Mouse (Mus musculus) kidney, postnatal 10 days (tissue): ENCODE measurements around the gene Ttyh3.
A peak's percentile ranks its signal among the peaks of the same experiment; 100 is the strongest.

Source experiments
- DNase-seq: peaks from one replicate; pipeline ENCODE4 v3.0.0; 2021; ENCODE audit warnings: mixed read lengths

Ttyh3 gene

DNA sequence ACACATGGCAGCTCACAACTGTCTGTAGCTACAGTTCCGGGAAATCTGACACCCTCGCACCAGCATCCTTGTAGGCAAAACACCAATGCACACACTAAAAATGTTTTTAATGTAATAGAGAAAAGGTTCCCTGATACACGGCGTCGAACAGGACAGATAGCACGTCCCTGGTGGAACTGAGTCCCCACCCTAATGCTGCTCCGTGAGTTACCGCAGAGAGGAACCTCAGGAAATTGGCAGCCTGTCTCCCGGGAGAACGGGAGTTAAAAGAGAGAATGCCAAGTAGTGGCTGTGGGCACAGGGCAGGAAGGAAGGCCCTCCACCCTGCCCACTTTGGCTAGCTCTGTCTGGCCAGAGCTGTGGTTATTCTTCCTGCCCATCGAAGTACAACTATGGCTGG lies 2.4 kb upstream of the Ttyh3 start:
- no peak for DNase-seq

DNA sequence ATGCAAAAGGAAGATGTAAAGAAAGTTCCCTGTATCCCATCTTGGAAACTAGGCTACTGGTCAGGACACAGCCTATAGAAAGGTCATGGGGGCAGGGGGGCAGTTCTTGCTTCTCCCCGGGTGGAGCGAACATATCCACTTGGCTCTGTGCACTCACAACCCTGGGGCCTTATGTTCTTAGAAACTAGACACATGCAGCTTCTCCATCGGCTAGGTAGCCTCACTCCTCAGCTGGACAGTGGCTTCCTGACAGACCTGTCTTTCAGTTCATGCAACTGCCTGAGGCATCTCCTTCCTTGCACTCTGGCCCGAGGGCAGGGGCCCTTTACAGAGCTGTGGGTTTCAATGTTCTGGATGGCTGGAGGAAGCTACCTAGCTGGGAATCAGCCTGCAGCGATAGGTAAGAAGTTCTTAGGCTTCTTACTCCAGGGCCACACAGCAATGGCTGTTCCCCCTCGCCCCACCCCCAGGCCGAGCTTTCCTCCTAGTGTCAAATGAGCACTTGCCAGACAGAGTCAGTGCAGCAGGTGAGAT lies 1.1 kb upstream of the Ttyh3 start:
- no peak for DNase-seq

DNA sequence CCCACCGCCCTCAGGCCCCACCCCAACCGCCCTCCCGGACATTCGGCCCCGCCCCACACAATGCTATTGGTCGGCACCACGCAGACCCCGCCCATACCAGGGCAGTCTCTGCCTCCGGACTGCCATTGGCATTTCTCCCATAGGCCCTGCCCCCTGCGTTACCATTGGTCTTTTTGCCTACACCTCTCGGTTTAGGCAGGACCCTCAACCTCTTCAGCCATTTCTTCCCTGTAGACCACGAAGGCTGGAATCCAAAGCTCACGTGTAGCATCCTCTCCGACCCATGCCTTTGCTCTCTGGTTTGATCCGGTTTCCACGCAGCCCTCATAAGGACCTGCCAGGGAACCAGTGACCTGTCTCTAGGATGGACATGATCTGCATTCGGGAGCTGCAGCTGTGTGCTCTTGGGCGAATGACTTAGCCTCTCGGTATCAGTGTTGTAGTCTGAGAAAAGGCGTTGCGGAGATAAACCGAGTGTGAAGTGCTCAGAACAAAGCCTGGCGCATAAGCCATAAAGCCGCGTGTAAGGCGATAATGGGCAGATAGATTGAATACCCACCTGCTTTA lies 353 bp upstream of the Ttyh3 start:
- DNase-seq, result peak; percentile 99

DNA sequence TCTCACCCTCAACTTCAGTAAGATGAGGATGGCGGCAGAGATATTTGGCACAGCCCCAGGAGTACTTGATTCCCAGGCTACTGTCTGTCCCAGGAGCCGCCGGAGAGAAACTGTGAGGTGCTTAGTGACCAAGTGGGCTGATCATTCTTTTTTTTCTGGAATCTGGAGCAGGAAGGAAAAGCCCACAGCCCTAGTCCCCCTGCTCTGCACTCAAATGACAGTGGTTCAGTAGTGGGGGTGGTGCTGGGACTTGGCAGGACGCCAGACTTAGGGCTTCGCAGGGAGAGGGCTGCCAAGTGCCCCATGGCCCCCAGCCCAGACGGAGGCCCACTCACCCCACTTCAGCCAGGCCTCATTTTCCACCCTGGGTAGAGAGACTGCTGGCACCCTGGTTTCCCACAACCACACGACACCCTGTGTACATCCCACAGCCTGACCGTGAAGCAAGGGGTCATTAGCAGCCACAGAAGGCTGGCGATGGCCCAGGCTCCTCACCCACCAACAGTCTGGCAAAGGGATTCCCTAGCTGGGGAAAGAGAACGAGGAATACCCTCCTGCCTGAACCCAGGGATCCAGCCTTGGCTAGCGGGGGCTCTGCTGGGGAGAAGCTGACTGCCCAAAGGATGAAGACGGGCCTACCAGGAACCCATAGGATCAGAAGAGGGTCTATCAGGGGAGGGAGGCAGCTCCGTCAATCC lies 861 bp downstream of the Ttyh3 start:
- peak; percentile 82 for DNase-seq

DNA sequence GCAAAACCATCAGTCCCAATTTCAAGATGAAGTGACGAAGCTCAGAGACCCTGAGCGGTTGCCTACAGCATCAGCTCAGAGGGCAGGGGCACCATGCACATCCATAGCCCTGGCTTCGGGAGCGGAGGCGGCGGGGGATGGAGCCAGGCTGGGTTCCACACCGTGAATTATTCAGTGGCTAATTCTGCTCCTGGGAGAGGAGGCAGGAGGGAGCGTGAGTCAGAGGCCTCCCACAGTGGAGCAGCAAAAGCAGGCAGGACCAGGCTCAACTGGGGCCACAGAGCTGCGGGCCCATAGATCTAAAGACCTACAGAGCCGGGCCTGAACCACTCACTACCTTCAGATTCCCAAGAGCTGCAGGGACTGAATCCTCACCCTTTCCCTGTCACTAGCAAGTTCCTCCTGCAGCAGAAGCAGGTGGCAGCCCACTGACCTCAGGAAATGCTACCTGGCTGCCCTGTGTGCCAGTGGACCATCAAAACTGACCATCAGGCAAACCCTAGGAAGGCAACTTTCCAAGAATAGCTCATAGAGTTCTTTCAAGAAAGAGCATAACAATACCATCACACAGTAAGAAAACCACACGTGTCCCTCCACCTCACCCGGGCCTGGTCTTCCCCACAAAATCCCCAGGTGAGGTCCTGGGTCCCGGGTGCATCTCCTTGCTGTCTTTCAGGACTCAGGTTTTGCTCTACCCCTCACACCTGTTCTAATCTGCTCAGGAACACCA lies 1.6 kb downstream of the Ttyh3 start:
- peak; percentile 29 for DNase-seq

DNA sequence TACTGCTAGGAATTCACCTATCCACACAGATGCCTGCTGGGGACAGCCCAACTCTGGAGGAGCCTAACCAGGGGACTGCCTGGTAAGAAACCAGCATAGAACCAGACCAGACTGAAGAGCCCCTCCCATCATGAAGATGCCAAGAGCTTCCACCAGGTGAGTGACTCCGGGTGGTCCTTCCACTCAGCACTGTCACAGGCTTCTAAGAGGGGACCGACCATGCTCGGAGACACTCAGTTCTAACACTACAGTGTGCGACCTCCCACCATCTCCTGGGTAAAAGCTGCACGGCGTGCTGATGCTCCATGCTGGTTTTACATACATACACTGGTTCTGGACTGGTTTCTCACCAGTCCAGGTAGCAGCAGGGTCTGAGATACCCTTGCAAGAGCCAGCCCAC lies 2.7 kb downstream of the Ttyh3 start:
- DNase-seq, result no peak

DNA sequence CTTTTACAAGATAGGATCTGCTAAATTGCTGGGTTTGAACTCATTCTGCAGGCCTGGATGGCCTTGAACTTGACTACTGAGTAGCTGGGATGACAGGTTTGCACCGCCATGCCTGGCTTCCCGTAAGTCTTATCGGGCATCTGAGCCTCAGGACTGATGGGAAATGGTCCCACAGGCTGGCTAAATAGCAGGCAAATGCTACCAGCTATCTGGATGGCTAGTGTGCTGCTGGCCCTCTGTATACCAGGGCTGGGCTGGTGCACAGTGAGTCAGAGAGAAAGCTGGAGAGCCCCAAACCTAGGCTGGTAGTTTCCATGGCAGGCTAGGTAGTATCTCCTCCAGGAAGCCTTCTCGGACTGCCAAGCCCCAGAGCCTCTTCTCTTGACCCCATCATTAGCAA lies 3.4 kb downstream of the Ttyh3 start:
- no peak for DNase-seq

DNA sequence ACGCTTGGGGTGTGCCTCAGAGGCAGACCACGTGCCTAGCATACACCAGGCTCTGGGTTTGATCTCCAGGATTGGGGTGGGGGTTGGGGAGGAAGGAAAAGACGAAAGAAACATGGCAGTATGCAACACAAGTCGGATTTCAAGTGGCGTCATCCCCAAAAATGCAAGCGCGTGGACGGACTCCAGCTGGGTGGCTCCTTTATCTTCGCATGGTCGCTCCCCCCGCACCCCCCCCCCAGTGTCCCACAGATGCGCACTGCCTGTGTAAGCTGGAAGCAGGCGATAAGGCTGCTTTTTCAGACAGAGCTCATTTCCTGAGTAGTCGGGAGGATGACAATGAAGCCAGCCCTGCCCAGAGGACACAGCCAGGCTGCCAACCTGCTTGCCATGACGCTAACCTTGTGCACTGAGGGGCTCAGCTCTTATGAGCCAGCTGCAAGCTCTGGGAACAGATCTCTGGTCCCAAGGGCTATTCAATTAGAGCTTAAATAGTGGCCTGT lies 4.1 kb downstream of the Ttyh3 start:
- DNase-seq, result peak; percentile 70

DNA sequence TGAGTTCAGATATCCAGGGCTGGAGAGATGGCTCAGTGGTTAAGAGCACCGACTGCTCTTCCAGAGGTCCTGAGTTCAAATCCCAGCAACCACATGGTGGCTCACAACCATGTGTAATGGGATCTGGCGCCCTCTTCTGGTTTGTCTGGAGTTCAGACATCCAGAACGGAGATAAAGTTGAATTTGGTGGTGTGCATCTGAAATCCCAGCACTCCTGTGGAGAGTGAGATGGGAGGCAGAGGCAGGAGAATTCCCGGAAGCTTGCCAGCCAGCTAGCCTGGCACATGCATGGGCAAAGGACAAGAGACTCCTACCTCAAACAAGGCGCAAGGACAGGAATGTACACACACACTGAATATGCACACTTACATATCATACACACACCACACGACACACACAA lies 4.6 kb downstream of the Ttyh3 start:
- peak; percentile 46 for DNase-seq

DNA sequence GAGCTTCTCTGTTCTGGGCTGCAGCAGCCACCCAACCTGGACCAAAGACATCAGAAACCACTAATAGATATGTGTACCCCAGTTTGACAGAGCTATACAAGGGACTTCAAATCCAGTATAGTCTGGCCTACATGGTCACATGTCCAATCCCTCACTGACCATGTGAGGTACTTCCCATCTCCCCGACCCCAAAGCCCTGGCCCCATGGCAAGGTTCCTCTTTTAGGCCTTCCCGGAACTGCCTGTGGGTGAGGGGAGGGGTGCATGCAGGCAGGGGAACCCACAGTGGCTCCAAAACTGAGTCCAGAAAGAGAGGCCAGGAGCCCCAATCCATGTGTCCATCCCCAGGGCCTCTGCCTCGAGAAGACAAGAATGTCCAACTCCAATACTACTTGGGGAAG lies 6.8 kb downstream of the Ttyh3 start:
- DNase-seq, result peak; percentile 37

DNA sequence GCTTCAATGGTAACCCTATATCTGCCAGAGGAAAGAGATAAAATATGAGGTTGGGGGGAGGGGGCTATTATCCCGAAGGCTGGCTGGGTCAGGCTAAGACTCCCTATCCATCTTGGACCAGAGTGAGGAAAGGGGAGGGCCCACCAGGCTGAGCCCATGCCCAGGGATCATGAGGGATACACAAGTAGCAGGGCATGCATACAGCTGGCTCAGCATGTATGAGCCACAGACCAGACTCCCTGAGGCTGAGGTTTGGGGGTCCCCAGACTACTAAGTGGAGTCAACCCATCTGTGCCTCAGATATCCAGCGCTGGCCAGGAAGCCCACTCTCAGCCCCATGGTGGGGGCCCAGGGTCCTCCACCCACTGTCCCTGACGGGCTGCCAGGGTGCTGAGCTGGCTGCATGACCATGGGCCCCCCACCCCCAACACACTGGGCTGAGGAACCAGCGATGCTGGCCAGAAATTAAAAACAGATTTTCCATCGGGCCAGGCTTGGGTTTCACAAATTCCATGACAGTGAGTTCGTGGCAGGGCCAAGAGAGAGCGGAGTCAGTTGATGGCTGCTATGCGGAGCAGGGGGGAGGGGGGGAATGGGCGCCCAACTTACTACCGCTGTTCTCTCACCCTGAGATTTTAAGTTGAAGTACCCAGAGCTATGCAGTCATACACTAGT lies 7.4 kb downstream of the Ttyh3 start:
- peak; percentile 56 for DNase-seq

DNA sequence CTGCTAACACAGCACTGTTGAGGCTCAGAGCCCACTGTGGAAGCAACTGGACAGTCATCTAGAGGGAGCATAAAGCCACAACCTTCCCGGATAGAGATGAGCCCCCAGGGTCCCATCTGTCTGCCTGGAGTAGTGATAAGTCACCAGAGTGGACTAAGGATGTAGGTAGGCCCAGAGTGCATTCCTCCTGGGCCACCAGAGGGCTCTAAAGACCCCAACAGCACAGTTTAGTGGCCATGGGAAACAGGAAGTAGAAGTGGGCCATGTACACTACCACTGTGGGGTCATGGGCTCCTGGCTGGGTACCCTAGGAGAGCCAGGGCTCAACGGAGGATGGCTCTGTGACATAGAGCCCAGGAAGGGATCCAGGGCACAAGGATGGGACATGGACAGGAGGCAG lies 8.0 kb downstream of the Ttyh3 start:
- DNase-seq, result no peak

DNA sequence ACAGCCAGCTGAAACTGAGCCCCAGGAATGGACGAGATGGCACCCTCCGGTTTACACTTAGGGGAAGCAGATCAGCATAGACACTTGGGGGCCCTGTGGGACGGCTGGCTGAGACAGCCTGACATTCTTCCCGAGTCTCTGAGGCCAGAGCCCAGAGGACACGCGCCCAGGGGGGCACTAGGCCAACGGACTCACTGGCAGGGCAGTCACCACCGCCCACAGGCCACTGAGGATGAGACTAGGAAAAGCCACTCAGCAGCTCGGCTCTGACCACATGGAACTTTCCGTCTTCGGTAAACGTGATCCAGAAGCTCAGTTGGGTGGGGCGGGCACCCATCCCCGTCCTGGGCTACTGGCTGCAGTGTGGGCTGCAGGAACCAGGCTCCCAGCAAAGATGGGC lies 9.0 kb downstream of the Ttyh3 start:
- DNase-seq, result peak; percentile 37

DNA sequence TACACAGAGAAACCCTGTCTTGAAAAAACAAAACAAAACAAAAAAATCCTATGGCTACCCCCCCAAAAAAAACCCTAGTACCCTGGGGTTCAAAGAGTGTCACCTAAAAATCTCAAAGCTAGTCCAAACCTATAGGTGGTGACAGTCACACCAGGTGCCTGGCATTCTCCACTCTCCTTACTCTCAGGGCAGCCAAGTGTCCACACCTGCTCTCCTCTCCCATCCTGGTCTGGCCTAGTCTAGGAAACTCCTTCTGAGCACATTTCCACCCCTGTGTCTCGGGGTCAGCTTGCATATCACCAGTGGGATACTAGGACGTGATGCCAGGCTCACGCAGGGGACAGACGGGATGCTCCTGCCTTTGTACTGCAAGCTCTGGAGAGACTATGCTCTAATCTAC lies 9.5 kb downstream of the Ttyh3 start:
- no peak for DNase-seq

DNA sequence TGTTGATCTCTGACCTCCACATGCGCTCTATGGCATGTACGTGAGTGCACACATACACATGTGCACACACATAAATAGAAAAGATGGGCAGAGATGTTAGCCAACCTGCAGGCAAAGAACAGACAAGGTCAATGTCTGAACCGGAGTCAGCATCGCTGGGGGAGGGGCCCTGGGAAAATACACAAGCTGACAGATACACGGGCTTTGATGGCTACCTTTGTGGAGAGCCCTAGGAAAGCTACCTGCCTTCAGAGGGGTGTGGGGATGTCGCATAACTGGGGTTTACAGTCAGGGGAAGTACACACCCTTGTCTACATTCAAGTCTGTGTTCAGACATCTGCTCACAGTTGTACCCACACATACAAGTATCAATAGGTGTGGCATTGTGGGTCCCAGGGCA lies 10.3 kb downstream of the Ttyh3 start:
- no peak for DNase-seq

DNA sequence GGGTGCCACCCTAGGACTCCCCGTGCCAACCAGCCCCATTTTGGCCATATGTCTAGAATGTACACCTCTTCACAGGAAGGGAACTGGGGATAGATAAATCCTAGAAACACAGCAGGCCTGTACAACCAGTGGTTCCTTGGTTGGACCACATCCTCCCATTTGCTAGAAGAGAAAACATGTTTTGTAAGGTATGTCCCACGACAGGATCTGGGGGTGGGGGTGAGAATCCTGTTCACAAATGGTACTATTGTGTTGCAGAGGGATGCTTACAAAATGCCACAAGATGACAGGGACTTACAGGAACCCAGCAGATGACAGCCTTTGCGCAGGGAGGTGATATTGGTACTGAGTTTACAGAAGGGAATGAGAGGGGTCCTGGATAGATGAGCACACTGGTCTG lies 10.8 kb downstream of the Ttyh3 start:
- DNase-seq, result no peak

DNA sequence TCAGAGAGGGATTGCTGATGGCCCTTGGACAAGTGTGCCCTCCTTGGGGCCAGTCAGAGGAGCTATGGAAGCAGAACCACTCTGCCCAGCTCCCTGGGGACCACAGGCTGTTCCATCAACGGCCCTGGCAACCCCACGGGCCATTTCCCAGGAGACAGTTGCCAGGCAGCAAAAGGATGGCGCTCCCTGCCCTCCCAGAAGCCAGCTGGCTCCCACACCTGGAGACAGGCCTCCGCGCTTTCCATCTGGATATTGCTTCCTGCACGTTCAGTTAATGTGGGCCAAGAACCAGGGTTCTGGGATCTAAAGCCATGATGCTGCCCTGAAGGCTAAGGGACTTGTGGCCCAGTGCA lies 11.8 kb downstream of the Ttyh3 start:
- peak; percentile 34 for DNase-seq

DNA sequence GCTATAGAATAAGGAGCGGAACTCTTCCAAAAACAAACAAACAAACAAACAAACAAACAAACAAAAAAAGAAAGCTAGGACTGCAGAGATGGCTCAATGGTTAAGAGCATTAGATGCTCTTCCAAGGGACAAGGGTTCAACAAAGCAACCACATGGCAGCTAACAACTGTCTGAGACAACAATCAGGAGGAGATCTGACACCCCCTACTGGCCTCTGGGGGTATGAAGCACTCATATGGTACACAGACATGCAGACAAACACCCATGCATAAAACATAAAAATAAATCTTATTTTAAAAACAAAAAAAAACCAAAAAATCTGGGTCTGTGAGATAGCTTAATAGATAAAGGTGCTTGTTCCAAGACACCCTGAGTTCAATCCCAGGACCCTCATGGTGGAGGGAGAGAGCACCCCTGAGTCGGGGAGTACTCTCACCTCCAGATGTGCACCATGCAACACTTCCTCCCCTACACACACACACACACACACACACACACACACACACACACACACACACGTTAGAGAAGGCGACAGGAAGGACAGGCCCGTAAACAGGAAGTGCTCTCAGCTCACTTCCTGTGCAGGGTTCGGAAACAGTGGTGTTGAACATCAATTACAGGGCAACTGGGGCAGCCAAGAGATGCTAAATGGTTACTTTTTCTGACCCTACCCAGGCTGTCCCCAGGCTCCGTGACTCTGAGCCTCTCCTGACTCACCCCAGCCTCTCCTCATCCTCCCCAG lies 12.3 kb downstream of the Ttyh3 start:
- peak; percentile 50 for DNase-seq

DNA sequence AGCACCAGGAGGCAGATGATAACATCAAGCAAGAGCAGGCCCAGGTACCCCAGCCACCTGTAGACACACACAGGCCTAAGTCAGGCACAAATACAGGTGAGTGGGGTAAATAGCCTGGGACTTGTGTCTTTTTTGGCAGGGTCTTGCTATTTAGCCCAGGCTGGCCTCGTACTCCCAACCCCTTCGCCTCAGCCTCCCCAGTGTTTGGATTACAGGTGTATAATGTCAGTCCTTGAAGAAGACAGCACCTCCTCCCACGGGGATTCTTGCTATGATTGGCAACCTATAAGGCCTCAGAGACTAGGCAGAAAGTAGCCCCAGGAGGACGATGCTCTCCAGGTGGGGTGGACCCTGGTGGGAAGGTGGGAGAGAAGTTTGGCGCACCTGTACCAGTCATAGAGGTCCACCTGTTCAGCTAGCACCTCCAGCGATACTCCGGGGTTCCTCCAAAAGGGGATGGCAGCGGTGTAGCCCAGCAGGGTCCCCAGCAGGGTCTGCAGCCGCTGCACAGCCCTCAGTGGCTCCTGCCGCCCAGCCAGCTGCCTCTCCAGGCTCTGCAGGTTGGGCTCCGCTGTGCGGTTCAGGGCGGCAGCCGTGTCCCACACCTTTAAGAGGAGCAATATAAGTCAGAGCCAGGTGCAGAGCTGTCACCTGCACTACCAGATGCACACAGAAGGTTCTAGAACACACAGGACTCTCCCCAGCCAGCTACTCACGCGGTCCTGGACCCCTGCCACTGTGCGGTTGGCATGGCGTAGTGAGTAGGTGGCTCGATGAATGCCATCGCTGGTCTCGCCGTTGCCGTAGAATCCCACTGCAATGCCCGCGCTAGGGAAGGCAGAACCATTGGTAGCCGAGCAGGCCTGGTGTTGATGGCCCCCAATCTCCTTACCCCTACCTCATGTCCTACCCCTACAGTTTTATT lies 13.8 kb downstream of the Ttyh3 start:
- no peak for DNase-seq

DNA sequence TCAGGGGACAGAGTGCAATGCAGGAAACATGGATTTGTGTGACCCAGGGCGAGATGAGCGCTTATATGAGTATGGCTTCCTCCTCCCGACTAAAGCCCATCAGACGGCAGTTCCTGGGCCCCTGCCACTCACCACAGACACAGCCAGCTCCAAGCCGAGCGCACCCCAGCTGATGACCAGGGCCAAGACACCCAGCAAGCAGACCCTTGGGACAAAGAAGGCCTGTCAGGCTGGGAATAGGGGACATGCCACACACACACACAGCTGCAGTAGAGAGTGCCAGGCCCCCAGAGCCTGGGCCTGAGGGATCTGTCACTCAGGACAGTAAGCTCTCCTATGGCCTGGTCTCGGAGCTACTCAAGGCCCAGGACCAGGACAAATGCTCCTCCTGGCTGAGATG lies 15.4 kb downstream of the Ttyh3 start:
- no peak for DNase-seq

DNA sequence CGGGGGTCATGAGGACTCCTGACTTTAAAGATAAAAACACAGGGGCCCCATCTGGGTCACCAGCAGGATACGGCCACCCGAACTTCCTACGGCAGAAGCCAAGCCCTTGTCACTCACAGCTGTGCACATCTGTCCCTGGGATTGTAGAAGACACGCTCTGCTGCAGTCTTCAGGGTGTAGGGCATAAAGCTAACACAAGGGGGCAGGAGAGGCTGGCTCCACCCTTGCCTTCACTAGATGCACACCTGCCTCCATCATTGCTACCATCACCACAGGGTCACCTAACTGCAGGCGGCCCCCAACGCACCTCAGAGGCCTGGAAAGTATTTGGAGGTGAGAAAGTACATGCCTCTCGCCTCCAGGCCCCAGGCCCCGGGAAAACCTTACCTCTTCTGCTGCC lies 19.8 kb downstream of the Ttyh3 start:
- peak; percentile 39 for DNase-seq

DNA sequence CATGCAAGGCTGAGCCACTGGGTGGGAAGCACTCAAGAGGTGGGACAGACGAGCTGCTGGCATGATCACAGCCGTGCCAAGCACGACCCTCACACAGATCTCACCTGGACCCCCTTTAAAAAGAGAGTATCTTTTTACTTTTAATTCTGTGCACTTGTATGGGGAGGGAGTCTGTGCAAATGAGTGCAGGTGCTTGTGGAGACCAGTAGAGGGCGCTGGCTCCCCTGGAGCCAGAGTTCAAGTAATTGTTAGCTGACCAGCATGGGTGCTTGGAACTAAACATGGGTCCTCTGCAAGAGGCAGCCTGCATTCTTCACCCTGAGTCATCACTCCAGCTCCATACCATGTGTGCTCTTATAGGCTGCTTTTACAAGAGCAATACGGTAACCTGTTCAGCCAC lies 21.3 kb downstream of the Ttyh3 start:
- no peak for DNase-seq
